Mouse (Mus musculus) embryonic facial prominence, embryonic 14.5 days (tissue): ENCODE measurements around the gene Castor2. TPM values are rescaled to one million over a fixed set of nuclear protein-coding genes. Genes with fewer than 3 reads are reported as not detected.

Source experiments
- ATAC-seq: fragments of 200-750 bp; cut with Nextera tagmentation; 2 replicates; pipeline ENCODE4 v1.8.0; 2017; ENCODE audit warnings: low read depth, moderate number of reproducible peaks, moderate TSS enrichment
- DNase-seq: peaks from one replicate; pipeline ENCODE4 v3.0.0-alpha.2; 2015; ENCODE audit warnings: low spot score
- H3K27ac ChIP-seq: fragments of 300-500 bp; sonication (generic); replicated peaks from 2 replicates; pipeline ENCODE4 v1.5.1; 2014; ENCODE audit warnings: low read depth, mild to moderate bottlenecking, low read length, moderate library complexity
- H3K27me3 ChIP-seq: fragments of 300-500 bp; sonication (generic); replicated peaks from 2 replicates; pipeline ENCODE4 v1.6.1; 2014; ENCODE audit warnings: low read length; ENCODE audit not compliant: control insufficient read depth, insufficient read depth
- H3K36me3 ChIP-seq: fragments of 300-500 bp; sonication (generic); 2 replicates; pipeline ENCODE4 v1.6.1; 2014; ENCODE audit warnings: low read length, mixed read lengths; ENCODE audit not compliant: control insufficient read depth, insufficient read depth
- H3K4me1 ChIP-seq: fragments of 300-500 bp; sonication (generic); 2 replicates; pipeline ENCODE4 v1.6.1; 2014; ENCODE audit warnings: antibody characterized with exemption, low read length; ENCODE audit not compliant: control insufficient read depth, insufficient read depth
- H3K4me2 ChIP-seq: fragments of 300-500 bp; sonication (generic); 2 replicates; pipeline ENCODE4 v1.6.1; 2014; ENCODE audit warnings: low read depth, mild to moderate bottlenecking, low read length, moderate library complexity, mixed read lengths
- H3K4me3 ChIP-seq: fragments of 300-500 bp; sonication (generic); 2 replicates; pipeline ENCODE4 v1.5.1; 2014; ENCODE audit warnings: low read depth, mild to moderate bottlenecking, low read length
- H3K9ac ChIP-seq: fragments of 300-500 bp; sonication (generic); 2 replicates; pipeline ENCODE4 v1.6.1; 2014; ENCODE audit warnings: low read depth, mild to moderate bottlenecking, low read length, moderate library complexity, mixed read lengths
- H3K9me3 ChIP-seq: fragments of 300-500 bp; sonication (generic); 2 replicates; pipeline ENCODE4 v1.6.1; 2016; ENCODE audit warnings: low read length; ENCODE audit not compliant: control insufficient read depth
- WGBS: fragments of 180-500 bp; shearing (Covaris S2); extraction: QIAGEN DNeasy Blood & Tissue Kit; methylation state at CpG from one replicate; pipeline ENCODE4 v1.1.7; 2014; 5-methylcytosine and 5-hydroxymethylcytosine counted together
- polyA plus RNA-seq: library from polyadenylated mRNA; unstranded; fragments of >200 nt; fragmentation: Nextera tagmentation; extraction: Ambion mirVana; gene quantifications from 2 replicates; pipeline ENCODE4 v1.2.1, GENCODE M21; 2014

Gene Castor2
- polyA plus RNA-seq, 1 experiment from 2014 or later, result 13.5 TPM

- peak; percentile 24 for DNase-seq
- Histone ChIP-seq H3K4me3 (no peak overlapping the region), H3K9ac (no peak overlapping the region), H3K27ac (no peak overlapping the region), H3K4me1 (no peaks in the 10 kb centered on the region), H3K4me2 (no peak overlapping the region), H3K36me3 (peaks cover 23% of the 10 kb centered on the region), H3K27me3 (no peaks in the 10 kb centered on the region), H3K9me3 (0 out of 2 replicates have a peak, but pooled peaks cover 3% of the 10 kb centered on the region)
- ATAC-seq, result no peak
- WGBS, result 43% methylated on average over 4 of the region's 4 CpGs
Measured at GRCm38 (mm10) chr5:134131586-134131985, 32.1 kb downstream of the Castor2 start.

GRCm38 (mm10) chr5:134136022-134136421 lies 36.5 kb downstream of the Castor2 start:
- WGBS, result 93% methylated on average over 12 of the region's 12 CpGs
- peaks cover 30% of the 10 kb centered on the region; the same call in 1 of the 2 replicates for H3K36me3 ChIP-seq
- H3K4me1 ChIP-seq, result no peaks in the 10 kb centered on the region
- ATAC-seq (no peak), DNase-seq (no peak)
- H3K4me2 ChIP-seq, result no peak overlapping the region
- H3K4me3 ChIP-seq, result no peak overlapping the region
- no peak overlapping the region for H3K9ac ChIP-seq
- H3K27ac ChIP-seq, result no peak overlapping the region
- 0 out of 2 replicates have a peak, but pooled peaks cover 3% of the 10 kb centered on the region for H3K9me3 ChIP-seq
- no peaks in the 10 kb centered on the region for H3K27me3 ChIP-seq

- H3K27ac ChIP-seq, result no peak overlapping the region
- H3K4me1 ChIP-seq, result no peaks in the 10 kb centered on the region
- no peak overlapping the region for H3K4me2 ChIP-seq
- DNase-seq (no peak), ATAC-seq (peak; percentile 31; the same call in 1 of the 2 replicates)
- 0 out of 2 replicates have a peak, but pooled peaks cover 3% of the 10 kb centered on the region for H3K9me3 ChIP-seq
- H3K4me3 ChIP-seq, result no peak overlapping the region
- H3K36me3 ChIP-seq, result peaks cover 33% of the 10 kb centered on the region; the same call in 1 of the 2 replicates
- H3K9ac ChIP-seq, result no peak overlapping the region
- 73% methylated on average over 3 of the region's 5 CpGs for WGBS
- H3K27me3 ChIP-seq, result no peaks in the 10 kb centered on the region
Measured at GRCm38 (mm10) chr5:134137933-134138332, 38.4 kb downstream of the Castor2 start.

GRCm38 (mm10) chr5:134139429-134139828 lies 39.9 kb downstream of the Castor2 start:
- H3K4me2 ChIP-seq, result no peak overlapping the region
- DNase-seq (no peak), ATAC-seq (no peak)
- H3K9me3 ChIP-seq, result no peaks in the 10 kb centered on the region
- no peak overlapping the region for H3K4me3 ChIP-seq
- no peaks in the 10 kb centered on the region for H3K27me3 ChIP-seq
- no peaks in the 10 kb centered on the region for H3K4me1 ChIP-seq
- H3K9ac ChIP-seq, result no peak overlapping the region
- H3K27ac ChIP-seq, result no peak overlapping the region
- 89% methylated on average over 6 of the region's 6 CpGs for WGBS
- peaks cover 27% of the 10 kb centered on the region; the same call in 1 of the 2 replicates for H3K36me3 ChIP-seq

GRCm38 (mm10) chr5:134141236-134141635 lies 41.7 kb downstream of the Castor2 start:
- DNase-seq, result no peak
- H3K36me3 ChIP-seq, result peaks cover 22% of the 10 kb centered on the region; the same call in 1 of the 2 replicates

GRCm38 (mm10) chr5:134142381-134142780 lies 42.9 kb downstream of the Castor2 start:
- 0 out of 2 replicates have a peak, but pooled peaks cover 3% of the 10 kb centered on the region for H3K9me3 ChIP-seq
- no peak overlapping the region for H3K27ac ChIP-seq
- no peak overlapping the region for H3K4me2 ChIP-seq
- peaks cover 22% of the 10 kb centered on the region; the same call in 1 of the 2 replicates for H3K36me3 ChIP-seq
- no peak for DNase-seq
- no peak for ATAC-seq
- 84% methylated on average over 11 of the region's 11 CpGs for WGBS
- no peak overlapping the region for H3K9ac ChIP-seq
- no peaks in the 10 kb centered on the region for H3K27me3 ChIP-seq
- no peaks in the 10 kb centered on the region for H3K4me1 ChIP-seq
- no peak overlapping the region for H3K4me3 ChIP-seq

More at GRCm38 (mm10) chr5:134141236-134141635, 41.7 kb downstream of the Castor2 start:
- no peak for ATAC-seq
- H3K4me1 ChIP-seq, result no peaks in the 10 kb centered on the region
- no peak overlapping the region for H3K4me3 ChIP-seq
- WGBS, result 57% methylated on average over 7 of the region's 7 CpGs
- no peak overlapping the region for H3K4me2 ChIP-seq
- H3K9me3 ChIP-seq, result 0 out of 2 replicates have a peak, but pooled peaks cover 3% of the 10 kb centered on the region
- no peaks in the 10 kb centered on the region for H3K27me3 ChIP-seq
- H3K27ac ChIP-seq, result no peak overlapping the region
- no peak overlapping the region for H3K9ac ChIP-seq

GRCm38 (mm10) chr5:134144986-134145385 lies 45.5 kb downstream of the Castor2 start:
- DNase-seq (no peak), ATAC-seq (no peak)
- Histone ChIP-seq H3K9ac (no peak overlapping the region), H3K9me3 (0 out of 2 replicates have a peak, but pooled peaks cover 3% of the 10 kb centered on the region), H3K27ac (no peak overlapping the region), H3K4me3 (no peak overlapping the region), H3K4me2 (no peak overlapping the region), H3K27me3 (no peaks in the 10 kb centered on the region), H3K36me3 (peaks cover 32% of the 10 kb centered on the region), H3K4me1 (no peaks in the 10 kb centered on the region)
- WGBS, result 95% methylated on average over 8 of the region's 8 CpGs

GRCm38 (mm10) chr5:134147194-134147753 lies 47.8 kb downstream of the Castor2 start:
- Histone ChIP-seq H3K9ac (no peak overlapping the region), H3K4me3 (no peak overlapping the region), H3K27me3 (no peaks in the 10 kb centered on the region), H3K36me3 (peaks cover 51% of the 10 kb centered on the region), H3K4me1 (no peaks in the 10 kb centered on the region), H3K27ac (no peak overlapping the region), H3K4me2 (no peak overlapping the region), H3K9me3 (0 out of 2 replicates have a peak, but pooled peaks cover 3% of the 10 kb centered on the region)
- WGBS, result 80% methylated on average over 10 of the region's 10 CpGs
- DNase-seq, result peak; percentile 19
- ATAC-seq, result no peak

- H3K4me3 ChIP-seq, result no peak overlapping the region
- H3K36me3 ChIP-seq, result peaks cover 56% of the 10 kb centered on the region
Measured at GRCm38 (mm10) chr5:134148153-134148552, 48.6 kb downstream of the Castor2 start.

More at GRCm38 (mm10) chr5:134148153-134148552, 48.6 kb downstream of the Castor2 start:
- 0 out of 2 replicates have a peak, but pooled peaks cover 3% of the 10 kb centered on the region for H3K9me3 ChIP-seq
- no peaks in the 10 kb centered on the region for H3K4me1 ChIP-seq
- no peak overlapping the region for H3K9ac ChIP-seq
- no peaks in the 10 kb centered on the region for H3K27me3 ChIP-seq
- 80% methylated on average over 4 of the region's 4 CpGs for WGBS
- DNase-seq, result no peak
- no peak for ATAC-seq
- H3K27ac ChIP-seq, result no peak overlapping the region
- no peak overlapping the region for H3K4me2 ChIP-seq
